Mouse (Mus musculus): ENCODE data around the gene Gas2l1. TPM values are rescaled to one million over a fixed set of nuclear protein-coding genes. Genes with fewer than 3 reads are reported as not detected.

Gas2l1 gene
- polyA plus RNA-seq, 1 experiment, result 69.3 TPM

Other genes starting within 250 kb of the Gas2l1 start
- gene Nf2, start 215.8 kb downstream of the Gas2l1 start, polyA plus RNA-seq (2012; fragmentation: generic; extraction: Trizol), result 51.1 TPM
- 7.2 TPM for gene Nipsnap1, start 191.4 kb downstream of the Gas2l1 start, polyA plus RNA-seq (2012; fragmentation: generic; extraction: Trizol)
- 57.9 TPM for gene Thoc5, start 170.0 kb downstream of the Gas2l1 start, polyA plus RNA-seq (2012; fragmentation: generic; extraction: Trizol)
- 0.04 TPM for gene Nefh, start 117.3 kb downstream of the Gas2l1 start, polyA plus RNA-seq (2012; fragmentation: generic; extraction: Trizol)
- gene Ap1b1, start 78.5 kb downstream of the Gas2l1 start, polyA plus RNA-seq (2012; fragmentation: generic; extraction: Trizol), result 55.6 TPM
- 1.4 TPM for gene Rasl10a, start 7.2 kb downstream of the Gas2l1 start, polyA plus RNA-seq (2012; fragmentation: generic; extraction: Trizol)
- gene Rhbdd3, start 33.6 kb upstream of the Gas2l1 start, polyA plus RNA-seq (2012; fragmentation: generic; extraction: Trizol), result 23.6 TPM
- 157 TPM for gene Ewsr1, start 33.9 kb upstream of the Gas2l1 start, polyA plus RNA-seq (2012; fragmentation: generic; extraction: Trizol)
- 0.04 TPM for gene Emid1, start 86.9 kb upstream of the Gas2l1 start, polyA plus RNA-seq (2012; fragmentation: generic; extraction: Trizol)
- 79.3 TPM for gene Kremen1, start 196.2 kb upstream of the Gas2l1 start, polyA plus RNA-seq (2012; fragmentation: generic; extraction: Trizol)

All from myocyte (in vitro differentiated cells).